In genomic region chr9:79880031-79880430, GRCm38 (mm10) we compare ENCODE assay signal across 30 mouse cellular contexts.
DNase-seq lines count a peak whose midpoint lies in the region; ATAC-seq and TF ChIP-seq lines count a peak whose summit lies in the region.
"Had no signal": no experiment of that assay in that cellular context is flagged by ENCODE, and none has a peak within 500 bp of the region (broad histone marks: within the 10 kb centered on the region; RNA-seq: fewer than 3 reads in every experiment).

No protein-coding gene starts in this region.

- H3K4me3 ChIP-seq in midbrain, embryonic 16.5 days (ENCODE audit: low read depth, low read length) = no peak overlapping the region
- H3K4me3 ChIP-seq: embryonic facial prominence, embryonic 10.5 days; embryonic facial prominence, embryonic 13.5 days; erythroblast, embryonic 14.5 days; forebrain, embryonic 12.5 days; forebrain, embryonic 15.5 days; heart, adult 2 months; heart, embryonic 15.5 days had no signal

- in situ Hi-C loops in Patski (cut with MboI; ENCODE audit: low pct_unique_long_range_greater_than_20kb) = loop anchor here (25.0 kb wide), 1 partner anchor 107 kb away; no protein-coding TSS in a partner anchor

- WGBS in midbrain, embryonic 16.5 days = 87% methylated on average over 7 of the region's 7 CpGs

- POLR2A ChIA-PET in Patski (lab: Charles Lee) = no interaction called here

- no peak overlapping the region for H3K9ac ChIP-seq in midbrain, embryonic 16.5 days (ENCODE audit: low read depth, low read length)
- H3K9ac ChIP-seq: embryonic facial prominence, embryonic 13.5 days; forebrain, embryonic 12.5 days; forebrain, embryonic 15.5 days; heart, embryonic 15.5 days; hindbrain, embryonic 14.5 days had no signal

- intact Hi-C loops in heart, postnatal 25 days (cut with DNase I) = no loop called here

- H3K27ac ChIP-seq in midbrain, embryonic 16.5 days (ENCODE audit: low read length) = no peak overlapping the region
- H3K27ac ChIP-seq: embryonic facial prominence, embryonic 10.5 days; embryonic facial prominence, embryonic 13.5 days; forebrain, embryonic 12.5 days; forebrain, embryonic 15.5 days; heart, adult 2 months; heart, embryonic 15.5 days; hindbrain, embryonic 14.5 days; hindbrain, postnatal 0 days had no signal

- ATAC-seq in Patski = no peak
- no peak for ATAC-seq in midbrain, embryonic 16.5 days
- ATAC-seq: activated CD4-positive, CD25-positive, alpha-beta regulatory T cell, adult 4 months; CD4-positive, CD25-positive, alpha-beta regulatory T cell, adult 4 months; forebrain, embryonic 15.5 days; hindbrain, postnatal 0 days; inflammation-experienced regulatory T-cells, adult 6 months; intestine, postnatal 0 days had no signal

- H3K4me2 ChIP-seq in midbrain, embryonic 16.5 days (ENCODE audit: low read length) = no peak overlapping the region
- H3K4me2 ChIP-seq: embryonic facial prominence, embryonic 13.5 days; forebrain, embryonic 12.5 days; forebrain, embryonic 15.5 days; heart, embryonic 11.5 days; heart, embryonic 15.5 days; hindbrain, embryonic 14.5 days had no signal

- no peaks in the 10 kb centered on the region for H3K27me3 ChIP-seq in Patski
- no peaks in the 10 kb centered on the region for H3K27me3 ChIP-seq in midbrain, embryonic 16.5 days (ENCODE audit: control insufficient read depth, insufficient read depth, low read depth, low read length)
- H3K27me3 ChIP-seq: embryonic facial prominence, embryonic 13.5 days; forebrain, embryonic 12.5 days; forebrain, embryonic 15.5 days; heart, embryonic 15.5 days had no signal

- CTCF ChIA-PET in Patski (lab: Charles Lee) = interaction anchor here (1.5 kb wide), 1 partner anchor 9 kb away, joined by 7 read pairs; no protein-coding TSS in a partner anchor

- no peaks in the 10 kb centered on the region for H3K9me3 ChIP-seq in midbrain, embryonic 16.5 days (replicated peaks; ENCODE audit: control insufficient read depth, low read length, poor library complexity, severe bottlenecking)
- H3K9me3 ChIP-seq: embryonic facial prominence, embryonic 10.5 days; embryonic facial prominence, embryonic 13.5 days; forebrain, embryonic 12.5 days; forebrain, embryonic 15.5 days; heart, embryonic 15.5 days had no signal

- H3K4me1 ChIP-seq in midbrain, embryonic 16.5 days (ENCODE audit: control insufficient read depth, insufficient read depth, low read length) = peaks cover 8% of the 10 kb centered on the region; the same call in 1 of the 2 replicates

- DNase-seq in heart, adult 11 months = peak; percentile 69
- no peak for DNase-seq in heart, postnatal 25 days (ENCODE audit: low spot score)
- peak; percentile 41 for DNase-seq in Patski (ENCODE audit: low read depth, low spot score)
- DNase-seq in adrenal gland, postnatal 10 days = peak; percentile 56
- DNase-seq in adrenal gland, postnatal 36 days = peak; percentile 75 to 76
- no peak for DNase-seq in spleen, postnatal 10 days (ENCODE audit: low spot score in 2 of 2)
- DNase-seq: cerebellum, adult 11-12 months; cerebellum, adult 8-10 months; cerebellum, postnatal 10 days; cerebellum, postnatal 36 days; embryo, embryonic 11 days; gastrocnemius, postnatal 25 days; heart, adult 2 months; heart, postnatal 10 days; heart, postnatal 4 days; kidney, adult 8-10 months had no signal

- no peak for TF ChIP-seq CTCF in Patski (IDR thresholded peaks at IDR 0.05)

- no peaks in the 10 kb centered on the region for H3K36me3 ChIP-seq in midbrain, embryonic 16.5 days (ENCODE audit: control insufficient read depth, insufficient read depth, low read length)
- H3K36me3 ChIP-seq: embryonic facial prominence, embryonic 10.5 days; embryonic facial prominence, embryonic 13.5 days; forebrain, embryonic 12.5 days; forebrain, embryonic 15.5 days; heart, embryonic 15.5 days had no signal

Comparison
In these comparisons a context has a peak if more than half of its experiments do, and no peak if none do; other contexts are left out.
1. DNase-seq: peak in heart, adult 11 months (single experiment), Patski (single experiment), adrenal gland, postnatal 10 days (single experiment) and adrenal gland, postnatal 36 days (2 of 2); none in heart, postnatal 25 days (single experiment) and spleen, postnatal 10 days (0 of 2).